Mouse (Mus musculus) MEL (cell line): ENCODE data around the gene Olfr12. TPM values are rescaled to one million over a fixed set of nuclear protein-coding genes. Genes with fewer than 3 reads are reported as not detected.
A peak's percentile ranks its signal among the peaks of the same experiment; 100 is the strongest.

ENCODE experiments used
- DNase-seq: peaks from one replicate; pipeline ENCODE4 v3.0.0; 2011; ENCODE audit warnings: low read depth, low spot score
- H3K27ac ChIP-seq: 2 replicates; pipeline ENCODE4 v1.5.1; 2012; ENCODE audit warnings: low read depth, mild to moderate bottlenecking, control low read depth, low read length, moderate library complexity; ENCODE audit not compliant: control insufficient read depth
- H3K27me3 ChIP-seq, 2 experiments: fragments of 150-350 bp in 1 of 2; sonication (generic) in 1 of 2; 2 replicates each; pipeline ENCODE4 v1.6.1; 2012; ENCODE audit warnings: low read length in 2 of 2, mild to moderate bottlenecking in 2 of 2, improper control_type of control experiment in 1 of 2, moderate library complexity in 1 of 2; ENCODE audit not compliant: insufficient read depth in 2 of 2, control insufficient read depth in 1 of 2
- H3K36me3 ChIP-seq, 2 experiments: 2 replicates each; pipeline ENCODE4 v1.6.1; 2012 to 2014; ENCODE audit warnings: low read length in 2 of 2, improper control_type of control experiment in 1 of 2, inconsistent platforms in 1 of 2, mild to moderate bottlenecking in 1 of 2; ENCODE audit not compliant: insufficient read depth in 2 of 2, control insufficient read depth in 1 of 2
- H3K4me1 ChIP-seq, 2 experiments: fragments of 150-350 bp in 1 of 2; sonication (generic) in 1 of 2; 2 replicates each; pipeline ENCODE4 v1.6.1; 2012; ENCODE audit warnings: low read length in 2 of 2, improper control_type of control experiment in 1 of 2, mild to moderate bottlenecking in 1 of 2; ENCODE audit not compliant: insufficient read depth in 2 of 2, control insufficient read depth in 1 of 2
- H3K4me3 ChIP-seq, 2 experiments: fragments of 150-350 bp in 1 of 2; sonication (generic) in 1 of 2; 2 replicates each; pipeline ENCODE4 v1.5.1; 2012; ENCODE audit warnings: low read depth in 2 of 2, low read length in 2 of 2, mild to moderate bottlenecking in 2 of 2, moderate library complexity in 2 of 2, control low read depth in 1 of 2, improper control_type of control experiment in 1 of 2; ENCODE audit not compliant: control insufficient read depth in 1 of 2, insufficient read depth in 1 of 2
- H3K79me2 ChIP-seq: 2 replicates; pipeline ENCODE4 v1.6.1; 2012; ENCODE audit warnings: mild to moderate bottlenecking, low read length, moderate library complexity; ENCODE audit not compliant: control insufficient read depth, poor library complexity, insufficient read depth
- H3K9ac ChIP-seq: 2 replicates; pipeline ENCODE4 v1.6.1; 2012; ENCODE audit warnings: low read depth, mild to moderate bottlenecking, control low read depth, low read length, moderate library complexity; ENCODE audit not compliant: control insufficient read depth, poor library complexity, severe bottlenecking
- H3K9me3 ChIP-seq: fragments of 150-350 bp; sonication (generic); replicated peaks from 2 replicates; pipeline ENCODE4 v1.6.1; 2012; ENCODE audit warnings: mild to moderate bottlenecking, low read length, improper control_type of control experiment, moderate library complexity; ENCODE audit not compliant: insufficient read depth
- CHD1 ChIP-seq: IDR thresholded peaks from 2 replicates; pipeline ENCODE4 v1.6.1; 2012; ENCODE audit warnings: low read depth, mild to moderate bottlenecking, inconsistent platforms, low read length, improper control_type of control experiment
- E2F4 ChIP-seq: IDR thresholded peaks from 2 replicates; pipeline ENCODE4 v1.6.1; 2011; ENCODE audit warnings: low read depth, low read length, improper control_type of control experiment, borderline replicate concordance
- ELF1 ChIP-seq: IDR thresholded peaks from 2 replicates; pipeline ENCODE4 v1.6.1; 2014; ENCODE audit warnings: low read depth, mild to moderate bottlenecking, inconsistent platforms, low read length, improper control_type of control experiment, moderate library complexity
- EP300 ChIP-seq, 2 experiments: IDR thresholded peaks; 2 replicates each; pipeline ENCODE4 v1.6.1; 2011; ENCODE audit warnings: improper control_type of control experiment in 2 of 2, low read length in 2 of 2, low read depth in 1 of 2, mild to moderate bottlenecking in 1 of 2
- ETS1 ChIP-seq: IDR thresholded peaks from 2 replicates; pipeline ENCODE4 v1.6.1; 2012; ENCODE audit warnings: low read depth, mild to moderate bottlenecking, inconsistent platforms, low read length, improper control_type of control experiment, moderate library complexity
- GATA1 ChIP-seq: IDR thresholded peaks from 2 replicates; pipeline ENCODE4 v1.6.1; 2011; ENCODE audit warnings: low read depth, low read length, improper control_type of control experiment
- MAZ ChIP-seq: IDR thresholded peaks from 2 replicates; pipeline ENCODE4 v1.6.1; 2012; ENCODE audit warnings: low read depth, mild to moderate bottlenecking, inconsistent platforms, low read length, improper control_type of control experiment
- MYB ChIP-seq: IDR thresholded peaks from 2 replicates; pipeline ENCODE4 v1.6.1; 2011; ENCODE audit warnings: mild to moderate bottlenecking, low read depth, low read length, improper control_type of control experiment
- POLR2A ChIP-seq, 2 experiments: IDR thresholded peaks; 2 replicates each; pipeline ENCODE4 v1.6.1; 2011 to 2012; ENCODE audit warnings: low read length in 2 of 2, mild to moderate bottlenecking in 2 of 2, control low read depth in 1 of 2, improper control_type of control experiment in 1 of 2, low read depth in 1 of 2, moderate library complexity in 1 of 2; ENCODE audit not compliant: control insufficient read depth in 1 of 2, insufficient read depth in 1 of 2, poor library complexity in 1 of 2
- RAD21 ChIP-seq: IDR thresholded peaks from 2 replicates; pipeline ENCODE4 v1.6.1; 2011; ENCODE audit warnings: mild to moderate bottlenecking, low read depth, low read length, improper control_type of control experiment
- RCOR1 ChIP-seq: IDR thresholded peaks from 2 replicates; pipeline ENCODE4 v1.6.1; 2012; ENCODE audit warnings: low read depth, mild to moderate bottlenecking, inconsistent platforms, low read length, improper control_type of control experiment
- SIN3A ChIP-seq: IDR thresholded peaks from 2 replicates; pipeline ENCODE4 v1.6.1; 2012; ENCODE audit warnings: low read length, improper control_type of control experiment, inconsistent platforms
- TAL1 ChIP-seq: IDR thresholded peaks from 2 replicates; pipeline ENCODE4 v1.6.1; 2012; ENCODE audit warnings: mild to moderate bottlenecking, inconsistent platforms, low read length, moderate library complexity, mixed read lengths
- TBP ChIP-seq: IDR thresholded peaks from 2 replicates; pipeline ENCODE4 v1.8.0; 2011; ENCODE audit warnings: low read depth, low read length, improper control_type of control experiment
- TCF12 ChIP-seq: IDR thresholded peaks from 2 replicates; pipeline ENCODE4 v1.6.1; 2014; ENCODE audit warnings: low read depth, mild to moderate bottlenecking, inconsistent platforms, low read length, improper control_type of control experiment, moderate library complexity
- polyA plus RNA-seq, 2 experiments: library from polyadenylated mRNA; stranded (reverse) in 1 of 2; unstranded in 1 of 2; fragments of >175 nt in 1 of 2; fragments of >200 nt in 1 of 2; gene quantifications; 2 replicates each; pipeline versions ENCODE4 v1.2.1 to v1.2.4; 2012; ENCODE audit warnings: low replicate concordance in 2 of 2, low read depth in 1 of 2; ENCODE audit not compliant: insufficient read length in 2 of 2, insufficient read depth in 1 of 2, missing spikeins in 1 of 2
- total RNA-seq: library from RNA; depleted of rRNA; stranded (reverse); fragments of 300-350 nt; gene quantifications from 2 replicates; pipeline ENCODE4 v1.2.3, GENCODE M21; 2012

Olfr12 gene
- total and polyA plus RNA-seq, 3 experiments, result not detected

- Histone ChIP-seq H3K36me3 (peaks cover 0 to 19% of the 10 kb centered on the region in 2 experiments; a peak in 2 of 4 replicates), H3K79me2 (no peaks in the 10 kb centered on the region), H3K27ac (no peak overlapping the region), H3K4me3 (no peak overlapping the region), H3K9ac (no peak overlapping the region), H3K27me3 (no peaks in the 10 kb centered on the region), H3K4me1 (peaks cover 14 to 22% of the 10 kb centered on the region in 2 experiments), H3K9me3 (no peaks in the 10 kb centered on the region)
- DNase-seq, result no peak
- TF ChIP-seq ELF1 (no peak), MAZ (no peak), EP300 (IDR thresholded peaks at IDR 0.05; ENCODE audit: low read depth in 1 of 2, low read length in 2 of 2) (no peak)
Observed at GRCm38 (mm10) chr1:92657025-92657820, 39.6 kb downstream of the Olfr12 start.

- Histone ChIP-seq H3K9ac (peak overlapping the region; percentile 66), H3K36me3 (peaks cover 0 to 19% of the 10 kb centered on the region in 2 experiments; a peak in 2 of 4 replicates), H3K79me2 (no peaks in the 10 kb centered on the region), H3K27me3 (no peaks in the 10 kb centered on the region), H3K9me3 (no peaks in the 10 kb centered on the region), H3K27ac (peak overlapping the region; percentile 86), H3K4me3 (peak overlapping the region; percentile 56 to 60), H3K4me1 (peaks cover 14 to 22% of the 10 kb centered on the region in 2 experiments)
- peak; percentile 72; the same call in 1 of the 2 replicates for TF ChIP-seq ETS1
- TF ChIP-seq E2F4, result no peak
- TF ChIP-seq MYB, result no peak; the same call in 1 of the 2 replicates
- TF ChIP-seq TBP, result peak; percentile 85
- TF ChIP-seq RCOR1, result peak; percentile 84
- peak in 1 of 2 experiments; percentile 72; a peak in 2 of 4 replicates for TF ChIP-seq POLR2A (IDR thresholded peaks at IDR 0.05; ENCODE audit: control insufficient read depth in 1 of 2, insufficient read depth in 1 of 2, low read depth in 1 of 2, low read length in 2 of 2, poor library complexity in 1 of 2)
- peak; percentile 99 for TF ChIP-seq GATA1
- TF ChIP-seq RAD21, result no peak
- TF ChIP-seq EP300 (IDR thresholded peaks at IDR 0.05; ENCODE audit: low read depth in 1 of 2, low read length in 2 of 2), result peak; percentile 85 to 94
- TF ChIP-seq TCF12, result peak; percentile 59; the same call in 1 of the 2 replicates
- TF ChIP-seq CHD1, result no peak
- TF ChIP-seq TAL1, result 0 out of 2 replicates have a peak, but pooled peaks have one; percentile 9
- TF ChIP-seq SIN3A, result peak; percentile 76
- DNase-seq, result peak; percentile 97
Observed at GRCm38 (mm10) chr1:92659392-92659791, 41.8 kb downstream of the Olfr12 start.
